Mouse (Mus musculus): Measurements from ENCODE around the gene Dynlrb1. TPM values are rescaled to one million over a fixed set of nuclear protein-coding genes. Genes with fewer than 3 reads are reported as not detected.

Dynlrb1 gene
- total and polyA plus RNA-seq, 3 experiments: 152 to 302 (median 290) TPM

DNA sequence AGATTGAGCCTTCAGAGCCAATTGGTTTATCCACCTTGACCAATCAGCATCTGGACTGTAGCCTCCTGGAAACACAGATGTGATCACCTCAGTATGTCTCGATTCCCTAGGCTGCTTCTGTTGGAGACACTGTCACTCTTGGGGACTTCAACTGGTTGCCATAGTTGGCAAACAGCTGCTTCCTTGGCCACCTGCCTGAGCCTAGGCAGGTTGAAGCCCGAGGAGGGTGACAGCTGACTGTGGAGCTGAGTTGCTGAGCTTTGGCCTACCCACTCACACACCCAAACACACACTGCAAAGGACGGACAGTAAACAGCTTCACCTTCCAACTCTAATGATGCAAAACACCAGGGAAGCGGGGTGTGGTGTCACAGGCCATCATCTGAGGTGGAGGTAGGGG lies 47.5 kb downstream of the Dynlrb1 start:
- no peaks in the 10 kb centered on the region for H3K9me3 ChIP-seq (replicated peaks; ENCODE audit: low read length)
- H3K27ac ChIP-seq (ENCODE audit: insufficient read depth, low read depth): no peak overlapping the region
- dilution Hi-C loops (cut with MboI; ENCODE audit: extremely low pct_ligation_motif_present, extremely low pct_unique_long_range_greater_than_20kb, low sequenced_read_pairs) (no loop called here), in situ Hi-C loops (cut with MboI; ENCODE audit: low pct_ligation_motif_present, low pct_unique_long_range_greater_than_20kb, low sequenced_read_pairs) (no loop called here)
- DNase-seq (ENCODE audit: extremely low read depth): no peak
- no peaks in the 10 kb centered on the region for H3K79me2 ChIP-seq (replicated peaks; ENCODE audit: control insufficient read depth, extremely low read depth, insufficient read depth, poor library complexity, severe bottlenecking)
- no peak overlapping the region for H3K4me2 ChIP-seq (ENCODE audit: insufficient read depth, low read depth, poor library complexity, severe bottlenecking)
- TF ChIP-seq ZNF384 (IDR thresholded peaks at IDR 0.05; ENCODE audit: low read depth, low read length) (no peak), RAD21 (IDR thresholded peaks at IDR 0.05; ENCODE audit: low read depth, low read length) (no peak), MXI1 (IDR thresholded peaks at IDR 0.05; ENCODE audit: low read depth, low read length) (no peak), NELFE (IDR thresholded peaks at IDR 0.05; ENCODE audit: low read depth, low read length) (no peak), SMC3 (IDR thresholded peaks at IDR 0.05; ENCODE audit: low read depth, low read length) (no peak), BHLHE40 (IDR thresholded peaks at IDR 0.05; ENCODE audit: low read depth, low read length) (no peak), KAT2A (IDR thresholded peaks at IDR 0.05; ENCODE audit: insufficient replicate concordance, low read length) (no peak), NRF1 (IDR thresholded peaks at IDR 0.05; ENCODE audit: low read depth, low read length) (no peak), ZC3H11A (IDR thresholded peaks at IDR 0.05; ENCODE audit: low read depth, low read length) (no peak), PAX5 (IDR thresholded peaks at IDR 0.05; ENCODE audit: low read length) (no peak), MAFK (IDR thresholded peaks at IDR 0.05; ENCODE audit: insufficient replicate concordance, low read length) (no peak), MAX (IDR thresholded peaks at IDR 0.05; ENCODE audit: low read length) (no peak), POLR2A (IDR thresholded peaks at IDR 0.05; ENCODE audit: low read depth, low read length) (no peak), POLR2AphosphoS2 (IDR thresholded peaks at IDR 0.05; ENCODE audit: low read depth, low read length) (no peak), CTCF (conservative IDR thresholded peaks at IDR 0.05 in 1 of 2, IDR thresholded peaks at IDR 0.05 in 1 of 2; ENCODE audit: low read depth in 2 of 2, low read length in 2 of 2) (no peak), USF1 (IDR thresholded peaks at IDR 0.05; ENCODE audit: low read depth, low read length) (no peak)
- no peak overlapping the region for H3K9ac ChIP-seq (ENCODE audit: insufficient read depth, low read depth)
- no peaks in the 10 kb centered on the region for H3K27me3 ChIP-seq (replicated peaks)
- no peak overlapping the region for H3K4me3 ChIP-seq (replicated peaks in 1 of 3; ENCODE audit: low read depth in 2 of 3, low read length in 2 of 3, poor library complexity in 1 of 3)
- H3K36me3 ChIP-seq (replicated peaks in 1 of 2; ENCODE audit: control insufficient read depth in 1 of 2, insufficient read depth in 1 of 2, low read length in 1 of 2): peaks cover 19 to 73% of the 10 kb centered on the region in 2 experiments
- H3K4me1 ChIP-seq (ENCODE audit: control insufficient read depth in 1 of 2, insufficient read depth in 2 of 2): peaks cover 0 to 21% of the 10 kb centered on the region in 2 experiments; a peak in 2 of 4 replicates

DNA sequence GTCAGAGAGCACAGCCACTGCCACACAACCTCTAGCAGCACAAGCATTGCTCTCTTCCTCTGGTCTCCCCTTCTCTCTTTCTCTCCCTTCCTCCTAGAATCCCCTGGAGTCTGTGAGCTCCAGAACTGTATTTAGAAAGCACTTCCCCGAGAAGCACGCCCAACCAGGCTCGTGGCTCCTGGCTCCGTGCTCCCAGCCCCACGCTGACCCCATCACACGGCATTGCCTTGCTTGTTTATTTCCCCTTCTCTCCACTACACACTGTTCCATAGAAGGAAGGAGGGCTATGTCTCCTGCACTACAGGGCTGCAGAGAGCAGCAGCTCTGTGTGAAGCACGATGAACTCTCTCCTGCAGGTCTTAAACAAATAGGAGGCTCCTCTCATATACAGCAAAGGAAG lies 48.3 kb downstream of the Dynlrb1 start:
- dilution Hi-C loops (cut with MboI; ENCODE audit: extremely low pct_ligation_motif_present, extremely low pct_unique_long_range_greater_than_20kb, low sequenced_read_pairs) (no loop called here), in situ Hi-C loops (cut with MboI; ENCODE audit: low pct_ligation_motif_present, low pct_unique_long_range_greater_than_20kb, low sequenced_read_pairs) (no loop called here)
- no peak overlapping the region for H3K4me3 ChIP-seq (replicated peaks in 1 of 3; ENCODE audit: low read depth in 2 of 3, low read length in 2 of 3, poor library complexity in 1 of 3)
- no peak overlapping the region for H3K27ac ChIP-seq (ENCODE audit: insufficient read depth, low read depth)
- no peak for DNase-seq (ENCODE audit: extremely low read depth)
- no peaks in the 10 kb centered on the region for H3K9me3 ChIP-seq (replicated peaks; ENCODE audit: low read length)
- peaks cover 0 to 21% of the 10 kb centered on the region in 2 experiments; a peak in 2 of 4 replicates for H3K4me1 ChIP-seq (ENCODE audit: control insufficient read depth in 1 of 2, insufficient read depth in 2 of 2)
- H3K79me2 ChIP-seq (replicated peaks; ENCODE audit: control insufficient read depth, extremely low read depth, insufficient read depth, poor library complexity, severe bottlenecking): no peaks in the 10 kb centered on the region
- H3K9ac ChIP-seq (ENCODE audit: insufficient read depth, low read depth): no peak overlapping the region
- peaks cover 17 to 68% of the 10 kb centered on the region in 2 experiments for H3K36me3 ChIP-seq (replicated peaks in 1 of 2; ENCODE audit: control insufficient read depth in 1 of 2, insufficient read depth in 1 of 2, low read length in 1 of 2)
- TF ChIP-seq MEF2A (IDR thresholded peaks at IDR 0.05; ENCODE audit: borderline replicate concordance, low read depth, low read length): no peak
- TF ChIP-seq SMC3 (IDR thresholded peaks at IDR 0.05; ENCODE audit: low read depth, low read length): no peak
- TF ChIP-seq ZC3H11A (IDR thresholded peaks at IDR 0.05; ENCODE audit: low read depth, low read length): no peak
- TF ChIP-seq RAD21 (IDR thresholded peaks at IDR 0.05; ENCODE audit: low read depth, low read length): no peak
- no peak for TF ChIP-seq CTCF (conservative IDR thresholded peaks at IDR 0.05 in 1 of 2, IDR thresholded peaks at IDR 0.05 in 1 of 2; ENCODE audit: low read depth in 2 of 2, low read length in 2 of 2)
- TF ChIP-seq CHD1 (IDR thresholded peaks at IDR 0.05; ENCODE audit: low read depth, low read length): no peak
- TF ChIP-seq ELF1 (IDR thresholded peaks at IDR 0.05; ENCODE audit: low read depth, low read length): no peak
- TF ChIP-seq TCF12 (IDR thresholded peaks at IDR 0.05; ENCODE audit: low read depth, low read length): no peak
- TF ChIP-seq USF2 (conservative IDR thresholded peaks at IDR 0.05; ENCODE audit: low read depth, low read length): no peak
- no peak for TF ChIP-seq MYC (IDR thresholded peaks at IDR 0.05; ENCODE audit: low read depth, low read length)
- TF ChIP-seq NELFE (IDR thresholded peaks at IDR 0.05; ENCODE audit: low read depth, low read length): no peak
- TF ChIP-seq GABPA (IDR thresholded peaks at IDR 0.05; ENCODE audit: insufficient replicate concordance, low read depth, low read length): no peak
- TF ChIP-seq USF1 (IDR thresholded peaks at IDR 0.05; ENCODE audit: low read depth, low read length): no peak
- no peak for TF ChIP-seq SIN3A (IDR thresholded peaks at IDR 0.05; ENCODE audit: low read length)
- no peak for TF ChIP-seq IRF4 (IDR thresholded peaks at IDR 0.05; ENCODE audit: low read depth, low read length)
- TF ChIP-seq E2F4 (IDR thresholded peaks at IDR 0.05; ENCODE audit: insufficient replicate concordance, low read depth, low read length): no peak
- no peak for TF ChIP-seq JUN (IDR thresholded peaks at IDR 0.05; ENCODE audit: insufficient read depth, low read depth, low read length)
- no peak for TF ChIP-seq ZNF384 (IDR thresholded peaks at IDR 0.05; ENCODE audit: low read depth, low read length)
- TF ChIP-seq MAZ (IDR thresholded peaks at IDR 0.05; ENCODE audit: low read depth, low read length): no peak
- TF ChIP-seq MXI1 (IDR thresholded peaks at IDR 0.05; ENCODE audit: low read depth, low read length): no peak
- no peaks in the 10 kb centered on the region for H3K27me3 ChIP-seq (replicated peaks)
- H3K4me2 ChIP-seq (ENCODE audit: insufficient read depth, low read depth, poor library complexity, severe bottlenecking): no peak overlapping the region
